Mouse (Mus musculus) brain, embryonic 14.5 days (tissue): ENCODE data around the gene Bpgm. TPM values are rescaled to one million over a fixed set of nuclear protein-coding genes. Genes with fewer than 3 reads are reported as not detected.

ENCODE experiments used
- DNase-seq: peaks from one replicate; pipeline ENCODE4 v3.0.0-alpha.2; 2011; ENCODE audit warnings: low read depth
- CTCF ChIP-seq: fragments of 200-500 bp; IDR thresholded peaks from 2 replicates; pipeline ENCODE4 v1.5.1; 2012; ENCODE audit warnings: inconsistent platforms, mild to moderate bottlenecking, moderate library complexity, borderline replicate concordance; ENCODE audit not compliant: insufficient read depth, insufficient read length; ENCODE audit errors: extremely low read depth
- POLR2A ChIP-seq: fragments of 200-500 bp; IDR thresholded peaks from 2 replicates; pipeline ENCODE4 v1.6.1; 2012; ENCODE audit warnings: mild to moderate bottlenecking, inconsistent platforms, borderline replicate concordance; ENCODE audit not compliant: poor library complexity, insufficient read depth, insufficient read length, severe bottlenecking; ENCODE audit errors: extremely low read depth
- polyA plus RNA-seq: library from polyadenylated mRNA; depleted of rRNA; stranded (reverse); fragments of >200 nt; gene quantifications from 2 replicates; pipeline ENCODE4 v1.2.3, GENCODE M21; 2012

Bpgm gene
- polyA plus RNA-seq, 1 experiment, result 89.7 TPM

DNA sequence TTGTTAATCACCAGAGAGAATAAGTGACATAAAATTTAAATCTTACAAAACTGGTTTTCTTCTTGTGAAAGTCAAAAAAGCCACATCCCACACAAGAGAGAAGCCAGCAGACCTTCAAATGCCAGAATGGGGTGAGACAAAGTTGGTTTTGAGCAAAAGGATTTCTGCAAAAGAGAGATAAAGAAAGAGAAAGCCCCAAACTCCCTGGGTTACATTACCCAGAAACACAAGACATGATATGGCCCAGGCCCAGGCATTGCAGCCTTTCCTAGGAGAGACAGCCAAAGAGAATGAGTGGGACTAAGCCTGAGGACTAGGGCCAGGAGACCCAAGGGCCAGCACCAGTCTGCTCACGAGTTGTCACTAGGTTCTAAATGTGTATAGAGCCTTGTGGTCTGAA lies 43.1 kb downstream of the Bpgm start:
- DNase-seq, result no peak
- TF ChIP-seq CTCF (no peak), POLR2A (no peak)

- no peak for TF ChIP-seq CTCF
- TF ChIP-seq POLR2A, result no peak
- DNase-seq, result no peak
Measured at GRCm38 (mm10) chr6:34520491-34520890, 44.5 kb downstream of the Bpgm start.

DNA sequence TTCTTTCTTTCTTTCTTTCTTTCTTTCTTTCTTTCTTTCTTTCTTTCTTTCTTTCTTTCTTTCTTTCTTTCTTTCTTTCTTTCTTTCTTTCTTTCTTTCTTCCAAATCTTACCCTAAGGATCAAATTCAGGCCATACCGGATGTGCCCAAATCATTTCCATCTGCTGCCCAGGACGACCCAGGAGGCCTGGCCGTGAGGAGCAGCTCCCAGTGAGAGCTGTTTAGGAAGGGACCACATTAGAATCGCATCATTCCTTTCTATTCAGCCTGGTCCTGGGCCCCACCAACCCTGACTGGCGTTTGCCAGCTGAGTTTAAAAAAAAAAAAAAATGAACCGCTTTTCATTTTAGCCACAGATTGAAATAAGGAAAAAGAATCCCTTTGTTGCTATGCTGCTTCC lies 44.9 kb downstream of the Bpgm start:
- TF ChIP-seq POLR2A, result no peak
- TF ChIP-seq CTCF, result no peak
- no peak for DNase-seq

DNA sequence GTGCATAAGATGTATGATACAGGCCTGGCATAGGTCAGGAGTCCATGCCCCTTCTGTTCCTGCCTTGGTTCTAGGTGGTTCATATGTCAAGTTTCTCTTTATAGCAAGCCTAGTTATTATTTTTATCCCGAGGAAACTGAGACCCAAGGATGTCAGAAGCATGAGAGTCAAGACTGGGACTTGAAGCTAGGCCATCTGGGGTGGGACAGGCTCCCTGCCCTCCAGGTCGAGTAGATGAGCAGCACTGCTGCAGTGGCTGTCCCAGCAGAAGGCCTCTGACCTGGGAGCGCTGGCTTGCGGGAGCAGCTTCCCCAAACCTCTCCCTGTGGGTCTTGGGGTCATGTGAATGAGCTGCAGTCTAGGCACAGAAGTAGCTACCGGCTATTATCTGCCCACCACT lies 47.5 kb downstream of the Bpgm start:
- DNase-seq, result no peak
- TF ChIP-seq CTCF, result no peak
- TF ChIP-seq POLR2A, result no peak

GRCm38 (mm10) chr6:34525499-34525924 lies 49.5 kb downstream of the Bpgm start:
- no peak for TF ChIP-seq POLR2A
- TF ChIP-seq CTCF, result no peak
- no peak for DNase-seq

GRCm38 (mm10) chr6:34525927-34526326 lies 49.9 kb downstream of the Bpgm start:
- TF ChIP-seq CTCF (no peak), POLR2A (no peak)
- no peak for DNase-seq

- no peak for DNase-seq
- TF ChIP-seq POLR2A, result no peak
- no peak for TF ChIP-seq CTCF
Measured at GRCm38 (mm10) chr6:34526389-34526788, 50.4 kb downstream of the Bpgm start.

GRCm38 (mm10) chr6:34528131-34528530 lies 52.1 kb downstream of the Bpgm start:
- DNase-seq, result no peak
- TF ChIP-seq CTCF (no peak), POLR2A (no peak)

- no peak for DNase-seq
- TF ChIP-seq POLR2A, result no peak
- TF ChIP-seq CTCF, result no peak
Measured at GRCm38 (mm10) chr6:34529992-34530391, 54.0 kb downstream of the Bpgm start.

GRCm38 (mm10) chr6:34533055-34533454 lies 57.0 kb downstream of the Bpgm start:
- TF ChIP-seq POLR2A (no peak), CTCF (no peak)
- DNase-seq, result no peak

DNA sequence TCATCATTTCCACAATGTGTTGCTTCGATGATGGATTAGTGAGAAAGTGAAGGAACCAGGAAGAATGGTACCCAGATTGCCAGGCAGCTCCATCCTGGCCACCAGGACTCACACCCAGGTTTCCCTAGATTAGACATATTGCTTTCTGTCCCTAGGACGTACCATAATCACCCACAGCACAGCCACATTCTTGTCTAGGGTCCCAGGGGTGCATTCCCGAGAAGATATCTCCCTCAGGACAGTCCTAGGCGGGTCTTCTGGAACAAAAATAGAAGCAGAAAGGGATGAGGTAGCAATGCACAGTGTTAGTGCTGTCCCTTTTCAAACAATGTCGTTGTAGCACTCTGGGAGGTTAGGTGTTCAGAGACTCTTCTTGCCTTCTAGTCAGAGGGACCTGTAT lies 57.9 kb downstream of the Bpgm start:
- TF ChIP-seq POLR2A (no peak), CTCF (no peak)
- no peak for DNase-seq

DNA sequence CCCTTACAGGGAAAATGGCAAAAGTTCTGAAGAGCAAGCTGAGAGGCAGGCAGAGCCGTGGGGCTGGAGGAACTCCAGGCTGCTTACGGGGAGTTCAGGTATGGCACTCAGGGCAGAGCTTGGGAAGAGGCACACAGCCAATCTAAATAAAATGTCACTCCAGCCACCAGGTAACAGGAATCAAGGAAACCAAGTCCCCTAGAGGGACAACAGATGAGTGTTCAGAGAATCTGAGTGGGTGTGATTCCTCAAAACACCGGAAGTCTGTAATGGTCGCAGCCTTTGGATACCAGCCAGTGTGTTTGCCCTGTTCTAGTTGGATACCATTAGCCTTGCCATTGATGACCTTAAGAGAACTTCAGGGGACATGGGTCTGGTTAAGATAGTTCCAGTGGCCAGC lies 66.9 kb downstream of the Bpgm start:
- no peak for DNase-seq
- no peak for TF ChIP-seq CTCF
- TF ChIP-seq POLR2A, result no peak

GRCm38 (mm10) chr6:34543303-34544206 lies 67.5 kb downstream of the Bpgm start:
- peak; percentile 59 for DNase-seq
- TF ChIP-seq POLR2A (no peak), CTCF (no peak)
